Comparison of ENCODE assay signal across 10 mouse cellular contexts in the genomic region with DNA sequence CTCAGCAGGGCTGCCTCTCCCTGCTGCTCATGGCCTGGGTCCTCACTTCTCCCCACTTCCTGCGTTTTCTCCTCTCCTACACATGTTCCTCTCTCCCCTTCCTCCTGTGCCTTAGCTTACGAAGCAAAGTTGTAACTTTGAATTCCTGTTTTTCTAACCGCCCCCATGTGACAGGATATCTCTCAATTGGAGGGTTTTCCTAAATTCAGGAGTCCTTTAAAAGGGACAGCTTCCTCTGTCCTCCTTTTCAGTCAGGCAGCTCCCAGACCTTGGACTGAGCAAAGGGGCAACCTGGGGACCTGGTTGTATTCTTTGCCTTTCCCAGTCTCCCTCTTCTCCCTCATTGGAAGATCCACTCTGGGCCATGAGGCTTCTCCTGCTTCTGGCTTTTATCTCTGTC. TPM values are rescaled to one million over a fixed set of nuclear protein-coding genes. Genes with fewer than 3 reads are reported as not detected.
DNase-seq lines count a peak whose midpoint lies in the region; ATAC-seq and TF ChIP-seq lines count a peak whose summit lies in the region.
"Had no signal": no experiment of that assay in that cellular context is flagged by ENCODE, and none has a peak within 500 bp of the region (broad histone marks: within the 10 kb centered on the region; RNA-seq: fewer than 3 reads in every experiment).

A gene (plus strand): TSS at position 244 of the 400 bp plus-strand sequence.

- H3K4me3 ChIP-seq in liver, adult 2 months (ENCODE audit: insufficient read depth, low read depth, low read length) = peak within 1 kb of the TSS; percentile 55
- H3K4me3 ChIP-seq in heart, embryonic 10.5 days = no peak within 1 kb of the TSS
- H3K4me3 ChIP-seq in macrophage (ENCODE audit: inconsistent target) = peak within 1 kb of the TSS; percentile 75
- H3K4me3 ChIP-seq in neural tube, embryonic 15.5 days (replicated peaks) = no peak within 1 kb of the TSS

- 42% methylated on average over 3 of the region's 3 CpGs for WGBS in liver, adult 2 months
- WGBS in heart, embryonic 10.5 days = 34% methylated on average over 3 of the region's 3 CpGs
- WGBS in macrophage (ENCODE audit: missing documents) = 12% methylated on average over 3 of the region's 3 CpGs
- WGBS in neural tube, embryonic 15.5 days = 60% methylated on average over 3 of the region's 3 CpGs

- peak within 1 kb of the TSS; percentile 92 for H3K27ac ChIP-seq in liver, adult 2 months (replicated peaks; ENCODE audit: insufficient read depth, low read depth, low read length)
- 0 out of 2 replicates have a peak within 1 kb of the TSS, but pooled peaks have one; percentile 52 for H3K27ac ChIP-seq in heart, embryonic 10.5 days
- H3K27ac ChIP-seq in macrophage = peak within 1 kb of the TSS; percentile 94
- no peak within 1 kb of the TSS for H3K27ac ChIP-seq in neural tube, embryonic 15.5 days (replicated peaks)

- peak within 1 kb of the TSS; percentile 74 for H3K9ac ChIP-seq in liver, adult 2 months (ENCODE audit: low read depth, low read length)
- no peak within 1 kb of the TSS for H3K9ac ChIP-seq in neural tube, embryonic 15.5 days (replicated peaks)

- no peaks in the 10 kb centered on the region for H3K27me3 ChIP-seq in liver, adult 2 months (ENCODE audit: control insufficient read depth, insufficient read depth, low read length)
- H3K27me3 ChIP-seq in heart, embryonic 10.5 days (ENCODE audit: insufficient read depth, poor library complexity, severe bottlenecking) = no peaks in the 10 kb centered on the region
- H3K27me3 ChIP-seq in neural tube, embryonic 15.5 days (replicated peaks) = no peaks in the 10 kb centered on the region

- no peaks in the 10 kb centered on the region; the same call in 1 of the 2 replicates for H3K79me2 ChIP-seq in liver, adult 2 months (ENCODE audit: control insufficient read depth, insufficient read depth, low read length)
- H3K79me2 ChIP-seq in macrophage (ENCODE audit: inconsistent target) = peaks cover 51% of the 10 kb centered on the region

- H3K4me2 ChIP-seq in neural tube, embryonic 15.5 days = no peak within 1 kb of the TSS

- H3K4me1 ChIP-seq in liver, adult 2 months (ENCODE audit: control insufficient read depth, insufficient read depth, low read length) = no peaks in the 10 kb centered on the region
- H3K4me1 ChIP-seq in heart, embryonic 10.5 days = peaks cover 11% of the 10 kb centered on the region; the same call in 1 of the 2 replicates
- H3K4me1 ChIP-seq in neural tube, embryonic 15.5 days = no peaks in the 10 kb centered on the region

- no peak for ATAC-seq in neural tube, embryonic 15.5 days (ENCODE audit: low FRiP score)
- ATAC-seq: CD4-positive, CD25-positive, alpha-beta regulatory T cell, adult 4 months had no signal

- peak; percentile 35 for DNase-seq in liver, adult 2 months (ENCODE audit: extremely low read depth, low read depth, low spot score)
- DNase-seq in liver = no peak
- no peak for DNase-seq in adrenal gland, postnatal 4 days (ENCODE audit: low spot score in 2 of 2)
- no peak for DNase-seq in heart, embryonic 10.5 days (ENCODE audit: low spot score)
- DNase-seq in cerebellum, adult 11 months = no peak
- DNase-seq in right cerebral cortex, postnatal 4 days = no peak
- DNase-seq: midbrain, embryonic 14.5 days had no signal

- no peak for TF ChIP-seq CTCF in liver, adult 2 months (IDR thresholded peaks at IDR 0.05; ENCODE audit: low read depth, low read length)

- H3K9me3 ChIP-seq in heart, embryonic 10.5 days = no peaks in the 10 kb centered on the region
- H3K9me3 ChIP-seq in neural tube, embryonic 15.5 days (replicated peaks) = no peaks in the 10 kb centered on the region

- TF ChIP-seq POLR2A in liver, adult 2 months (IDR thresholded peaks at IDR 0.05; ENCODE audit: extremely low read depth, insufficient read depth, low read length) = no peak

- no peaks in the 10 kb centered on the region for H3K36me3 ChIP-seq in liver, adult 2 months (ENCODE audit: control insufficient read depth, insufficient read depth, low read length)
- H3K36me3 ChIP-seq in heart, embryonic 10.5 days = no peaks in the 10 kb centered on the region
- H3K36me3 ChIP-seq in macrophage (ENCODE audit: inconsistent target) = no peaks in the 10 kb centered on the region
- no peaks in the 10 kb centered on the region for H3K36me3 ChIP-seq in neural tube, embryonic 15.5 days

RNA-seq across cellular contexts. Expression of the gene that starts here (rescaled TPM):
- 42.8 and 49.4 TPM in 2 replicates for total RNA-seq in liver, adult 2 months (2014; rRNA removed)
- polyA plus RNA-seq in liver, adult 2 months (2012; rRNA removed) = 2.1 and 2.7 TPM in 2 replicates
- 10 to 100 TPM; 28.7 to 33.3 TPM for total RNA-seq in adrenal gland, postnatal 4 days (2021)
- polyA plus RNA-seq in heart, embryonic 10.5 days (2016; fragmentation: Nextera tagmentation; extraction: Ambion mirVana) = 0.54 and 1.6 TPM in 2 replicates
- 1,000 to 10,000 TPM in 1 of 26 experiments, 100 to 1,000 TPM in 23, 10 to 100 TPM in 2; 34.8 to 1,051 (median 333) TPM for total RNA-seq in macrophage (2018; cell fraction: chromatin; rRNA removed)
- total RNA-seq in macrophage (2018; cell fraction: cytosol; rRNA removed) = 100 to 1,000 TPM in 15 of 26 experiments, 10 to 100 TPM in 11; 59.1 to 579 (median 243) TPM
- 1,000 to 10,000 TPM in 7 of 26 experiments, 100 to 1,000 TPM in 19; 105 to 2,075 (median 421) TPM for total RNA-seq in macrophage (2018; cell fraction: nucleus; rRNA removed)
- polyA plus RNA-seq in macrophage (2018) = 311 to 697 TPM (median 500 TPM) in 3 replicates
- 4.2 and 4.5 TPM in 2 replicates for polyA plus RNA-seq in neural tube, embryonic 15.5 days (2015; fragmentation: Nextera tagmentation; extraction: Ambion mirVana)

Comparison
In these comparisons a context has a peak if more than half of its experiments do, and no peak if none do; other contexts are left out.
1. RNA of the gene that starts here (polyA plus RNA-seq): 311 to 697 TPM in macrophage; 4.2 to 4.5 TPM in neural tube, embryonic 15.5 days, 2.1 to 2.7 TPM in liver, adult 2 months and 0.54 to 1.6 TPM in heart, embryonic 10.5 days; every median in the first group is over 10 times any median in the second.
2. H3K4me3 ChIP-seq: peak in liver, adult 2 months (single experiment) and macrophage (single experiment); none in heart, embryonic 10.5 days (single experiment) and neural tube, embryonic 15.5 days (single experiment).